Mouse (Mus musculus) midbrain, embryonic 14.5 days (tissue): ENCODE results near the gene Creb3. TPM values are rescaled to one million over a fixed set of nuclear protein-coding genes. Genes with fewer than 3 reads are reported as not detected.

ENCODE experiments used
- ATAC-seq: fragments of 200-750 bp; cut with Nextera tagmentation; 2 replicates; pipeline ENCODE4 v1.8.0; 2017; ENCODE audit warnings: moderate number of reproducible peaks, moderate library complexity; ENCODE audit not compliant: low FRiP score, low TSS enrichment
- DNase-seq: peaks from one replicate; pipeline ENCODE4 v3.0.0-alpha.2; 2015
- H3K27ac ChIP-seq: fragments of 300-500 bp; sonication (generic); replicated peaks from 2 replicates; pipeline ENCODE4 v1.5.1; 2014; ENCODE audit warnings: mild to moderate bottlenecking, low read depth, low read length, moderate library complexity
- H3K27me3 ChIP-seq: fragments of 300-500 bp; sonication (generic); 2 replicates; pipeline ENCODE4 v1.6.1; 2014; ENCODE audit warnings: low read length, control low read depth, mixed read lengths; ENCODE audit not compliant: control insufficient read depth, insufficient read depth
- H3K36me3 ChIP-seq: fragments of 300-500 bp; sonication (generic); 2 replicates; pipeline ENCODE4 v1.6.1; 2014; ENCODE audit warnings: low read length, control low read depth; ENCODE audit not compliant: control insufficient read depth, insufficient read depth
- H3K4me1 ChIP-seq: fragments of 300-500 bp; sonication (generic); 2 replicates; pipeline ENCODE4 v1.6.1; 2014; ENCODE audit warnings: mild to moderate bottlenecking, antibody characterized with exemption, low read length, control low read depth; ENCODE audit not compliant: control insufficient read depth, insufficient read depth
- H3K4me2 ChIP-seq: fragments of 300-500 bp; sonication (generic); 2 replicates; pipeline ENCODE4 v1.6.1; 2014; ENCODE audit warnings: mild to moderate bottlenecking, low read length, moderate library complexity
- H3K4me3 ChIP-seq: fragments of 300-500 bp; sonication (generic); replicated peaks from 2 replicates; pipeline ENCODE4 v1.5.1; 2014; ENCODE audit warnings: low read depth, low read length
- H3K9ac ChIP-seq: fragments of 300-500 bp; sonication (generic); replicated peaks from 2 replicates; pipeline ENCODE4 v1.6.1; 2014; ENCODE audit warnings: mild to moderate bottlenecking, low read length, moderate library complexity
- H3K9me3 ChIP-seq: fragments of 300-500 bp; sonication (generic); 2 replicates; pipeline ENCODE4 v1.6.1; 2016; ENCODE audit warnings: low read length, control low read depth, mixed read lengths; ENCODE audit not compliant: control insufficient read depth
- WGBS: fragments of 180-500 bp; shearing (Covaris S2); extraction: QIAGEN DNeasy Blood & Tissue Kit; methylation state at CpG from one replicate; pipeline ENCODE4 v1.1.7; 2014; 5-methylcytosine and 5-hydroxymethylcytosine counted together
- polyA plus RNA-seq: library from polyadenylated mRNA; unstranded; fragments of >200 nt; fragmentation: Nextera tagmentation; extraction: Ambion mirVana; gene quantifications from 2 replicates; pipeline ENCODE4 v1.2.1, GENCODE M21; 2014

Gene Creb3
- polyA plus RNA-seq, 1 experiment from 2014 or later = 80.9 TPM

- Histone ChIP-seq H3K4me1 (peaks cover 33% of the 10 kb centered on the region), H3K4me2 (no peak overlapping the region), H3K36me3 (peaks cover 59% of the 10 kb centered on the region), H3K9ac (no peak overlapping the region), H3K9me3 (no peaks in the 10 kb centered on the region), H3K27me3 (no peaks in the 10 kb centered on the region), H3K27ac (no peak overlapping the region), H3K4me3 (no peak overlapping the region)
- ATAC-seq (no peak), DNase-seq (no peak)
- WGBS = 91% methylated on average over 4 of the region's 4 CpGs
Observed at GRCm38 (mm10) chr4:43573561-43573960, 11.4 kb downstream of the Creb3 start.

GRCm38 (mm10) chr4:43575356-43575755 is 13.2 kb downstream of the Creb3 start:
- H3K4me3 ChIP-seq = peak overlapping the region; percentile 4; the same call in 1 of the 2 replicates
- 42% methylated on average over 2 of the region's 2 CpGs for WGBS

DNA sequence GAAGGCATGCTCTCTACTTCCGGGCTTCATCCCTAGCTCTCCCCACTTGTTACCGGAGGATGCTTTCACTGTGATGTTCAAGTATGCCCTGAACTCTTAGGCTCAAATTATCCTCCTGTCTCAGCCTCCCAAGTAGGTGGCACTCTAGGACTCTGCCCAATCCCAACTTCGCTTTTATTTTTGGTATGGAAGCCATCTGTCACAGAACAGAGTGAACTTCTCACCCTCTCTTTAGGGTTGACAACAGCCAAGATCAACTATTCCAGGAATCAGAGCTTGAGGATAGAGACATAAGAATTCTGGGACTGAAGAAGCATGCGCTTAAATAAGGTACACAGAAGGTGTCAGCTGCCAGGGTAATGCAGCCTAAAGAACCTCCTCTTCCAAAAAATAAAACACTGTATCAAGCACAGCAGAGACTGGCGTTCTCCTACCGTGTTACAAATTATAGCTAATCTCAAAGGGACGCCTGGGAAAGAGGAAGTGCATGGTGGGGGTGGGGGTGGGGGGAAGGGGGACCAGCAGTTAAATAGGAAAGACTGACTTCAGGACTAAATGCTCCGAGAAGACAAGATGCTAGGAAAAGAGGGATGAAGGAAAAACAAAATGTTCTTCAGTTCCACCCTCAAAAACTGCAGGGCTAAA is 15.2 kb downstream of the Creb3 start:
- ATAC-seq = no peak
- no peak overlapping the region for H3K27ac ChIP-seq
- H3K4me2 ChIP-seq = peak overlapping the region; percentile 83
- peak overlapping the region; percentile 88 for H3K9ac ChIP-seq
- H3K4me3 ChIP-seq = peak overlapping the region; percentile 85
- no peaks in the 10 kb centered on the region for H3K9me3 ChIP-seq
- no peak for DNase-seq
- H3K27me3 ChIP-seq = no peaks in the 10 kb centered on the region
- 62% methylated on average over 8 of the region's 8 CpGs for WGBS
- peaks cover 39% of the 10 kb centered on the region for H3K4me1 ChIP-seq
- H3K36me3 ChIP-seq = peaks cover 38% of the 10 kb centered on the region

More at GRCm38 (mm10) chr4:43575356-43575755, 13.2 kb downstream of the Creb3 start:
- no peaks in the 10 kb centered on the region for H3K9me3 ChIP-seq
- no peaks in the 10 kb centered on the region for H3K27me3 ChIP-seq
- H3K27ac ChIP-seq = no peak overlapping the region
- ATAC-seq (no peak), DNase-seq (no peak)
- H3K4me2 ChIP-seq = peak overlapping the region; percentile 83
- H3K36me3 ChIP-seq = peaks cover 41% of the 10 kb centered on the region
- H3K9ac ChIP-seq = peak overlapping the region; percentile 30; the same call in 1 of the 2 replicates
- H3K4me1 ChIP-seq = peaks cover 39% of the 10 kb centered on the region

GRCm38 (mm10) chr4:43578376-43579204 is 16.5 kb downstream of the Creb3 start, which contains the start of the genes Rgp1 and Gba2:
Gene Rgp1 (plus strand): TSS chr4:43578715.
Gene Gba2 (minus strand): TSS chr4:43578873.
- no peaks in the 10 kb centered on the region for H3K9me3 ChIP-seq
- peak within 1 kb of the TSS; percentile 85 for H3K4me3 ChIP-seq
- peaks cover 39% of the 10 kb centered on the region for H3K4me1 ChIP-seq
- H3K27me3 ChIP-seq = no peaks in the 10 kb centered on the region
- ATAC-seq = peak; percentile 82
- DNase-seq = peak; percentile 91
- WGBS = under 1% methylated on average over 76 of the region's 76 CpGs
- peak within 1 kb of the TSS; percentile 83 for H3K4me2 ChIP-seq
- peak within 1 kb of the TSS; percentile 88 for H3K9ac ChIP-seq
- peak within 1 kb of the TSS; percentile 85 for H3K27ac ChIP-seq
- peaks cover 38% of the 10 kb centered on the region for H3K36me3 ChIP-seq

DNA sequence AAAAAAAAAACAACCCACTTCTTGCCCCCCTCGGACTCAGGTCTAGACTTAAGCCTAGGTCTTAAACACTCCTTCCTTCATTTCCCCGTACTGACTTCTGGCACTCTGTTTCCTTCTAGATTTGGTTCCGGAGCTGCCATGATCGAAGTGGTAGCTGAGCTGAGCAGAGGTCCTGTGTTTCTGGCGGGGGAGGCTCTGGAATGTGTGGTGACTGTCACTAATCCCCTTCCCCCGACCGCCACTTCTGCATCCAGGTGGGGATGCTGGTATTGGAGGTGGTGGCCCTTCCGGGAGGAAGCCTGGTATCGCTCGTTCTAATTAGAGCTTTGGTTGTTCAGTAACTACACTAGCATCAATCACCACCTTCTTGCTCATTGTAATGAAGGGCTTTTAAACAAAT is 17.1 kb downstream of the Creb3 start:
- H3K4me3 ChIP-seq = peak overlapping the region; percentile 85
- peaks cover 38% of the 10 kb centered on the region for H3K36me3 ChIP-seq
- H3K4me1 ChIP-seq = peaks cover 39% of the 10 kb centered on the region
- H3K9me3 ChIP-seq = no peaks in the 10 kb centered on the region
- no peak for ATAC-seq
- H3K27ac ChIP-seq = peak overlapping the region; percentile 85
- DNase-seq = peak; percentile 24
- H3K27me3 ChIP-seq = no peaks in the 10 kb centered on the region
- WGBS = 6% methylated on average over 10 of the region's 10 CpGs
- H3K9ac ChIP-seq = peak overlapping the region; percentile 88
- peak overlapping the region; percentile 83 for H3K4me2 ChIP-seq

GRCm38 (mm10) chr4:43579731-43580130 is 17.6 kb downstream of the Creb3 start:
- Histone ChIP-seq H3K4me3 (peak overlapping the region; percentile 85), H3K27me3 (no peaks in the 10 kb centered on the region), H3K27ac (no peak overlapping the region), H3K9ac (no peak overlapping the region; the same call in 1 of the 2 replicates), H3K4me1 (peaks cover 37% of the 10 kb centered on the region), H3K4me2 (peak overlapping the region; percentile 83), H3K9me3 (no peaks in the 10 kb centered on the region), H3K36me3 (peaks cover 41% of the 10 kb centered on the region)
- WGBS = 82% methylated on average over 6 of the region's 6 CpGs
- ATAC-seq = no peak
- DNase-seq = no peak

GRCm38 (mm10) chr4:43580721-43581120 is 18.6 kb downstream of the Creb3 start:
- Histone ChIP-seq H3K4me3 (no peak overlapping the region), H3K27me3 (no peaks in the 10 kb centered on the region), H3K4me1 (peaks cover 27% of the 10 kb centered on the region), H3K36me3 (peaks cover 44% of the 10 kb centered on the region), H3K9ac (no peak overlapping the region), H3K27ac (no peak overlapping the region), H3K4me2 (no peak overlapping the region), H3K9me3 (no peaks in the 10 kb centered on the region)
- DNase-seq (no peak), ATAC-seq (no peak)
- WGBS = 93% methylated on average over 5 of the region's 5 CpGs

GRCm38 (mm10) chr4:43581381-43581780 is 19.2 kb downstream of the Creb3 start:
- Histone ChIP-seq H3K9me3 (no peaks in the 10 kb centered on the region), H3K27me3 (no peaks in the 10 kb centered on the region), H3K27ac (no peak overlapping the region), H3K4me1 (peaks cover 21% of the 10 kb centered on the region), H3K36me3 (peaks cover 44% of the 10 kb centered on the region), H3K4me2 (no peak overlapping the region), H3K9ac (no peak overlapping the region), H3K4me3 (no peak overlapping the region)
- ATAC-seq (no peak), DNase-seq (no peak)
- 95% methylated on average over 12 of the region's 12 CpGs for WGBS
